Mouse (Mus musculus) testis, postnatal 10 days (tissue): ENCODE results near the gene Lekr1.

Experiments
- DNase-seq: peaks from one replicate; pipeline ENCODE4 v3.0.0; 2021; ENCODE audit warnings: low spot score

The Lekr1 gene

DNA sequence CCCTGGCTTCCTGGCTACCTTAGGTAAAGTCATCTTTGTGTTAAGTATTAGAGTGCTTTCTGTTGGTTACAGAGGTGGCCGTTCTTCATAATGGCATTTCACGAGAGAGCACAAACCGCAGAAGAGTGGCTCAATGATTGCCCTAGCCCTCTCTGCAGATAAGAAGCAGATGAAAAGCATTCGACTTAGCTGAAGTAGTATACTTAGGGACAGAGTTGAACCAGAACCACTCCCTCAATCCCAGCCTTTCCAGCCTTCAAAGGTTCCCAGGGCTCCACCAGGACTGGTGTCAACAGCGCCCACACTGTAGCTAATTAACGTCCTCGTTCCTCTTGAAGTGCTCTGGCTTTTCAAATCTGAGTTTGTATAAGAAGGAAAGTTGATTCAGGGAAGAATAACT lies 166.4 kb downstream of the Lekr1 start:
- no peak for DNase-seq

DNA sequence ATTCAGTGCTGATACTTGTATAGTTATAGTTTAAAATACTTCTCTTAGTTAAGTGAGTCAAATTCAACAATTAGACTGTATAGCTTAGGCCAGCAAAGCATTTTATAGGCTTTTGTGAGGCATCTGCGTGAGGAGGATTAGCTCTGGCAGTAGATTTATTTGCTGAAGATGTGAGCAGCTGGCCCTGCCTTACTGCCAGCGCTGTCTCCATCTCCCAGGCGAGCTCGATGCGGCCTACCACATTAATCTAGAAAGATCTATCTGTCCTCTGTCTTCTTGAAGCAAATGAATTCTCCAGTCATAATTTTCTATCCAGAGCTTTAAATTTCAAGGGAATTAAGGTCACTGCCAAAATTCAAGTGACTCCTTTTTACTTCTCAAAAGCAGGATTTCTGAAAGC lies 170.4 kb downstream of the Lekr1 start:
- no peak for DNase-seq

DNA sequence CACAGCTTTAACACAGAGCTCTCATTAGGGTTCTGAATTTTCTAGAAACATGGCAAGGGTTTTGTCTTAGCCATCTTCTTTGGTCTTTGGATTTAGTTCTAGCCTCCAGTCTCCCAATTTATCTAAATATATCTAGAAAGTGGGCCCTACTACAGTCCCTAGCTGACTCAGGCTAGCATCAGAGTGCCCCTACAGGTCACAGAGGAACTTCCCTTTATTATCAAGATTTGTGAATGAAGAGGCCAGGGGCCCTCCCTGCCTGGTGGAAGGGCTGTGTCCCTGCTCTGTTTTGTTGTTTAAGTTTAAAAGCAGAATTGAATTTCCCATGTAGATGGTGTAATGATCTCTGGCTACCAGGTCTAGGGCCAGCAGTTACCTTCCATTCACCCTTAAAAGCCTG lies 173.6 kb downstream of the Lekr1 start:
- no peak for DNase-seq

DNA sequence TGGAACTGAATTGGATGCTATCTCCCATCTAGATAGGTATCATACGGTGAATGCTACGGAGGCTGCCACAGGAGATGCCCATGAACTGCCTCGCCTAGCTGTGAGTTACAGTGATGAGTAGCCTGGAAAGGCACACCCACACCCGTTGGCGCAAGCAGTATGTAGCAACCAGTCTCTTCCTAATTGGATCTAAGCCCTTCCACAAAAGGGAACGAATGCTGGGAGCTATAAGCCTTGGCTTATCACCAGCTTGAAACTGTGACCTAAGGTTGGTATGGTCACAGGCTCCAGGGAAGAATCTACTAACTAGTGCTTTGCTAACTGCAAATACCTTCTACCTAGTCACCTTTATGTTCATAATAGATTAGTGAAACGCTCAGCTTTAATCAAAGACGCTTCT lies 175.1 kb downstream of the Lekr1 start:
- no peak for DNase-seq

DNA sequence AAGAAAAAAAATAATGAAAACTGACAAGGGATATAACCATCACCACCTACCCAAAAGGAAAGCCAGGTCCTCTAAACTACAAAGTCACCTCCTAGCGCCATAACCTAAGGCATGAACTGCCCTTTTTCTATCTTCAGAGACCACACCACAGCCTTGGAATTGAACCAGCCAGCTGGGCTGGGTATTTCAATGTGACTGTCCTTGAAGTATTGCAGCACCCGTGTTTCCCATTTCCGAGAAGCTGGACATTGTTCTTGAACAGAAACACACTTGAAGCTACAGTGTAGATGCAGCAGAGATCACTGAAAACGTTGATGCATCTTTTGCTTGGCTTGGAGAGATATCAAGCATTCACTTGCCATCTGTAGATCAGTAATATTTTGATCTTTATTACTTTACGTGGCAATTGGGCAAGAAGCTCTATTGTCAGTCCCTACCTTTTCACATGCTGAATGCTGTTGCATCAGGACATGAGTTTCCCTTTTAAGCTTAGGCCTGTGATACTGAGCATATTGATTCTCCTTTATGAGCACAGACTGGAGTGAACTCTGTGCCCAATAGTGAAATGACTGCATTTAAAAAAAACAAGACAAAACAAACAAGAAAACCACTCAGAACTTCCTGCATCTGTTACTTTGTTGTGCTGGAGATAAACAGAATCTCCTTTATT lies 176.6 kb downstream of the Lekr1 start:
- DNase-seq, result peak; percentile 32

DNA sequence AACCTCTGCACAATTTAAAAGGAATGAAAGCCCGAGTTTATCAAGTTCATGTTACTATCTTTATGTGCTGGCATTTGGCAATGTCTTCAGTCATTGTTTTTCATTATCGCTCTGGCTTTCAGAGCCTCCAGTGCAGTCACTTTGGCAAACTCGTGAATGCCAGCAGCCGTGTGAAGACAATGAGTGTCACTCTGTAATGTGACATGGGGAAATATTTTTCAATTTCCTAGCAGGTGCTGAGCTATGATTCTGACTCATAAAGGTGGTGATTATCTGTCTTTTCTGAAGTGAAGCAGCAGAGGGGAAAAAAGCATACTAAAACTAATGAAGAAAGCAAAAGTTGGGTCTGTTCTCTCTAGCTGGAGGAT lies 177.1 kb downstream of the Lekr1 start:
- no peak for DNase-seq

DNA sequence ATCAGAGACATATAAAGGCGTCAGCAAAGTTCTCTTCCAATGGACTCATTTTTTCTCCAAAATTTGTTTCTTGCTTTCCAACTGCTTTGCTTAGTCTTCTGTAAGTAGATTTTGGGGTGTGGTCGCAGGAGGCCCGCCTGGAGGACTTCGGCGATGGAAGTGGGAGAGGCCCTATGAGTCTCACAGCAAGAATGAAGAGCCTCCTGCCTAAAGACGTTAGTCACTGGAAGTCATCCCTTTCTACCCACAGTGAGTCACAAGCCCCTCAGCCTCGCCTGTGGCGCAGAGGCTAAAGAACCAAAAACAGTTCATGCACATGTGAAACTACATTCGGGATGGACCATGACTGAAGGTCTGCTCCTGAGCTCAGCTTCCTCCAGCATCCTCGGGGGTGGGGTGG lies 178.3 kb downstream of the Lekr1 start:
- DNase-seq, result peak; percentile 39

DNA sequence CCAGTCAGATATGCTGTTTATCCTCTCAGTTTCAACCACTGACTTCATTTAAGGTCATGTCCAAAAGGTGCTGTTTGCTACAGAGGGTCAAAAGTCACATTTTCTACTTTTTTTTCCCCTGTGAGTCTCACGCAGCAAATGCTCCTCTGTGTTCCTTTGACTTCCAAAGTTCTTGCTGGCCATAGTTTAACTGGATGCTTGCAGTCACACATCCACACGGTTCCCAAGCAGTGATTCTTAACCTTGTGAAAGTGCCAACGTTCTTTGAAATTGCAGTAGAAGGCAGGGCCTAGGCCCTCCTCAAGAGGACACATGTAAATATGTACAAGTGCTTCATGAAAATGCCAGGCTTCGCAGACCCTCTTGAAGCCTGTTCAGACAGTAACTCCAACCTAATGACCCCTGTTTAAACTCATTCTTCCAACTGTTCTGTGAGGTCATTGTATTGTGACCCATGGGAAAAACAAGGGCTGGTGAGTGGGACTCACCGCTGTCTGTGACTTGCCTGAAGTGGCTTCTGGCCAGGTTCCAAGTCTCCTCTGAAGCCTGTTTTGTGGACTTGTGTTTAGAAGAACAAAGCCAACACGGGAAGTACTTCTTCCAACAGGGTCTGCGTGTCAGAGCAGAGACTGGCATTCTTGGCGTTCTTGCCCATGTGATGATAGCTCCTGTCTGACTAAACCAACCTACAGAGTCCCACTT lies 179.0 kb downstream of the Lekr1 start:
- DNase-seq, result peak; percentile 42

DNA sequence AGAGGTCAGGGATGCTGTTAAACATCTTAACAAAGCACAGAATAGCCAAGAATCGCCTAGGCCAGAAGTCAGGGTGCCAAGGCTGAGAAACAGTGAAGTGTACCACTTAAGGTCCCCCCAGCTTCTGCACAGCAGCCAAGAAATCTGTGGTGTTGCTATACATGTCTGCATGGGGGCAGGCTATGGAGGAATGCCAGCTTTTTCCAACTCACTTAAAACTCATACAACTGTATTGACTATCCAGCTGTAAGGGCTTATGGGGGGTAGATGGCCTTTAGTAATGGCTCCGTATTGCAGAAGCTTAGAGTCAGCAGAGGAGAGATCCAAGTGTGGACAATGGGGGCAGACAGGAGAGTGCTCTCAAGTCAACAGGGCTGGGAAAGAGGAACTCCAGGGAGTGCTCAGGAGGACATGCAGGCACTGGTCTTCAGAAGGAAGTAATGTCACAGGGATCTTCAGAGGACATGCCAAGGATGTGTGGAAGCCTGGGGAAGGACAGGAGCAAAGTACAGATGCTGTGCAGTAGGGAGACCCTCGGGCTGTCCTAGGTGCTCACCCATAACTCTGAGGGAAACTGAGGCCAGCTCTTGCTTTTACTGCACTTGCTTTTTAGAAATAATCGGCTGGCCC lies 181.2 kb downstream of the Lekr1 start:
- DNase-seq, result peak; percentile 31

DNA sequence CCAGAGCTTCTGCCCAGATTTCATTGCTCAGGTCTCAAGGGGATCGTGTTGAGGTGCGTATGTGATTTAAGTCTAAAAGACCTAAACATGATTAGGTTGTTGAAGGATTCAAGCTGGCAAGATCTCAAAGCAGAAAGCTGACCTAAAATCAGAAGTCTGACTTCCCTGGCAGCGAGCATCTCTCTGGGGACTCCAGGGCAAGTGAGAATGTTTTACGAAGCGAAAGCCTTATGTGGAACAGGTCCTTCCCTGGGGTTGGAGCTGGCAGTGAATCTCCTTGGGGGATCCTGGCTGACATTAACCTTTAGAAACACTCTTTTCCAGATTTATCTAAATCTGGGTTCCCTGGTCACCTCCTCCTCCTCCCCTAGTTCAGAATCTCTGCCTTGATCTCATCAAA lies 187.7 kb downstream of the Lekr1 start:
- DNase-seq, result no peak

DNA sequence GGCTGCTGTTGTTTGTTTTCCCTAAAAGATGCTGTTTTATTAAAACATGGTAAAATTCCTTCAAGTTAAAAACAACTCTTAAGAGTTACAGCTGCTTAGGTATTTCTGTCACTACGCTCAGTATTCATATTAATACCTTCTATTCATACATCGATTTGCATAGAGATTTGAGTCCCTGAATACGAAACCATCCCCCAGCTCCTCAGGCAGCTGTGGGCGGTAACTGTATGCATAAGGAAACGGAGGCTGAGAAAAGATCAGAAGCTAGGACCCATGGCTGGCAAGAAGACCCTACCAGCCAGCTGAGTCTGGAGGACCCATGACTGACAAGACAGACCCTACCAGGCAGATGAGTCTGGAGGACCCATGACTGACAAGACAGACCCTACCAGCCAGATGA lies 189.5 kb downstream of the Lekr1 start:
- no peak for DNase-seq

DNA sequence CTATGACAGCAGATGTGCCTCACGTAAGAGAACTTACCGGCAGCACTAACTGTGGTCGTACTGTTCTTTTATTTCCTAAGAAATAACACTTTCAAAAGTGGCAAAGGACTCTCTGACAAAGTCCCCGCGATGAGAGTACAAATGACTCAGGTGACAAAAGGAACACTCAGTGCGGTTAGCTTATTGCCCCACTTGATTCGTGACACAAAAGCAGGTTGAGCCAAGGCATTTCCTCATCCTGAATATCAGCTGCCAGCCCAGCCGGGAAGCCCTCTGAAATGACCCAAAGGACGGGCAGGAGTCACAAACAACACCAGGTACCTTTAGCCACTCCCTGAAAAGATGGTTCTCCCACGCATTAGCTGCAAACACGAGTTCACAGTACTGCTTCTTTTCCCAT lies 192.1 kb downstream of the Lekr1 start:
- no peak for DNase-seq

DNA sequence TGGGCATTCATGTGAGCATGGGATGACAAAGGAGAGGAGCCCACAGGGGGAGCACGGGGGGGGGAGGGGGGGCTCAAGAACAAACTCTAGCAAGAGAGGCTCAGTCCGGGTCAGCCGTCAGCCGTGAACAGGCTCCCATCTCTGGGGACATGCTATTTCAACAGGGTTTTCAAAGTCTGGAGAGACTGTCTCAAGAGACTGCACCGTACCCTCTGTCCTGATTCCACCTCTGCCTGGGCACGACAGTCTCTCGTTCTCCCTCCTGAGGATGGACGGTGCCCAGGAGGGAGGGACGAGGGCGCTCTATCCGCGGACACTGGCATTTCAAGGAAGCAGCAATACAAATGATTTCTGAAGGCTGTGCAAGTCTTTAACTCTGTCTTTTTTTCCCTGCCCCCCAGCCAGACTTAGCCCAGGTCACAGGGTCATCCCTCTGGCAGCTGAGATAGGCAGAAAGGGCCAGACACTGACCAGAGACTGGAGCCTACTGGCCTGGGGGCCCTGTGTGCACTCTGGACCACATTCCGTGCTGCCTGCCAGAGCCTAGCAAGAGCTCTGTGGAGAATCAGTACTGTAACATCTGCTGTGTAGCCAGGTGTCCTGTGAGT lies 192.8 kb downstream of the Lekr1 start:
- no peak for DNase-seq

DNA sequence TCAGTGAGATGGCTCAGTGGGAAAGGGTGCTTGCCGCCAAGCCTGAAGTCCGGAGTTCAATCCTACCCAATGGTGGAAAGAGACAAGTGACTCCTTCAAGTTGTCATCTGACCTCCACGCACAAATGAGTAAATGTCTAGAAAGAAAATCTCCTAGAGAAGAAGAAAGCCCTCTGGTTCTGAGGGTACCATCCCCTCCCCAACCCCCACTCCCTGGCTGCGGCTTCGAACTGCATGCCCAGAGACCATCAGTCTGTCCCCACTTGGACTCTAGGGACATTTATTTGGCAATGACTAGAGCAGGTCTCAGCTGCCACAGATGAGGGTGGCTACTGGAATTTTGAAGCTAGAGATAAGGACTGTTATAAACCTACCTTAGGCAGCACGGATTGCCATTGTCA lies 193.7 kb downstream of the Lekr1 start:
- DNase-seq, result no peak

DNA sequence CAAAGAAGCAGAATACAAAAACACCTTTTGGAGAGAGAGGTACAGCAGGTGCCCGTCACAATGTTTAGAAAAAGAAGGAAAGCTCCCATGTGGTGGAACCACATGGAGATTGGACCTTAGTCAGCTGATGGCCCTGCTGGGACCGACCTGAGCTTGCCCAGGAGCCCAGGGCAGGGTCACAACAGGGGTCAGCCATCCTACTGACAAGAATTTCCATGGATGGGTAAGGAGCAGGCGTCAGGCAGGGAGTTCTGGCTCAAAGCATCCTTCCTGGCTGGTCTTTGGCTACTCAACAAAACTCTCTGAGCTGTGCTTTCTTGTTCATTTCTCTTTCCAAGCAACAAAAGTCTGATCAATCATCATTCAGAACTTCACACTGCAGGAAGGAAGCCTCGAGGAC lies 194.9 kb downstream of the Lekr1 start:
- no peak for DNase-seq

DNA sequence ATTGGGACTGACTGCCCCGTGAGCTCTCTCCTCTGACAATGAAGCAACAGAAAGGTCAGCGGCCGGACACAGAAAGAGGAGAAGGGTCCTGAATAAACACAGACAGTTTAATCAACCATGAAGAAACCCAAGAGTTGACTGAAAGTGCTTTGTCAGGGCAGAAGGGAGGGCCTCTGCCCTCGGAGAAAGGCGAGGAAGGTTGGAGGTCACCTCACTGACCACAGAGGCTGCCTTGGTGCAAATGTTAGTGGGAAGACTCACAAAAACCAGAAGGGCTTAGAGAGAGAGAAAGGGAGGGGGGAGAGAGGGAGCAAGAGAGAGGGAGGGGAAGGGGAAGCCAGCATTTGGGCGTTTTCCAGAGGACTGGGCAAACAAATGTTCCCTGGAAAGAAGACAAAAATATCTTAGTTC lies 195.4 kb downstream of the Lekr1 start:
- DNase-seq, result no peak

DNA sequence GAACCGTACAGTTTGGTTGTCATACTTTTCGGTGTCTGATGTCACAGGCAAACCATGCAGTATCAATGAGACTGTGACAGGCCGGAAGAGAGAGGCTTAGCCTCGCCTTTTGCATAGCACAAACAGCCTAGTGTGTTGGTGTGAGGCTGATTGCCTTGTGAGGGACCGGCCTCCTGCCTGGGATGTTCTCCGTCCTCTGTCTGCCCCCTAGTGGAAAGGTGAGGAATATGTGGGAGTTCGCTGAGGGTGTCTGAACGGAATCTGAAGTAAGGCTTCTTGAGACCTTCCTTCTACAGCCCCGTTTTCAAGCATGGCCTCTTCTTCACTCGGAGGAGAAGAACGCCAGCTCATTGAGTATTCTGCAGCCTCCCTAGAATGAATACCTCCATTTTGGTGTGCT lies 197.3 kb downstream of the Lekr1 start:
- DNase-seq, result peak; percentile 77

DNA sequence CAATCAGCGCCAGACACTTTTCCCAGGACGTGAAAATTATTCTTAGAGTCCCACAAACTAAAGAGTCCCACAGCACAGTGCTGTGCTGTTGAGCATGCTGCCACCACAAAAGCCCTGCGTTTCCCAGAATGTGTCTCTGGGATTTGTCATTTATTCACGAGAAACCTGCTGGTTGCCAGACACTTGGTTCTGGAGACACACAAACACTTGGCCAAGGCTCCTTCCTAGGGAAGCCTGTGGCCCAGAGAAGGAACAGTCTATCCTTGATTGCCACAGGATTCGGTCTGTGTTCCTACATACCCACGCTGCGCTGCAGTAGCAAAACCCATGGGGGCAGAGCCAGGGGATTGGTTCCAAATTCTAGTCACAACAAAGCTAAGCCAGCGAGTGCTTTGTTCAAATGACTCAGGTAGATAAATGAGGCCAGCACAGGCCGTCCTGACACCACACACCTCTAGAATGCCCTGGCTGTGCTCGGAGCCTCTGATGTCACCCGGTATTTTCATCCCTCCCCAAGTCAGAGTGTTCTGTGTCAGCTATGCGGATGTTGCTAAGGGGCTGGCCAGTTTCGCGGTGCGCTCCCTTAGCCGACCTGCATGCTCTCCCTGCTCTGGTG lies 197.8 kb downstream of the Lekr1 start:
- DNase-seq, result no peak

DNA sequence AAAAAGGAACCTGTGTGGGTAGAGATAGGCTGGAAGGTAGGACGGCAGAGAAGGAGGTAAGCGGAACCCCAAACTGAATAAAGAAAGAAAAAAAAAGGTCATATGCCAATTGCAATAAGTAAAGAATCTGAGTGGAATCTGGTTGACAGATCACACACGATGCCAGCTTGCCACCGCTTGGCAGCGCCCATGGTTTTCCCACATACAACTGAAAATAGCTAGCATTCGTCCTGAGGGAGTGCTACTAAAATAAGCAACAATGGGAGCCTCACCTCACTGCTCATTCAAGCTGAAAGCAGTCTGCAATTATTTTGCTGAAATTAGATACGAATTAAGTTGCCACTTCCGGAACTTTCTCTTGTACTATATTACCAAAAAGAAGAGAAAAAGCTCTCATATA lies 202.9 kb downstream of the Lekr1 start:
- no peak for DNase-seq

DNA sequence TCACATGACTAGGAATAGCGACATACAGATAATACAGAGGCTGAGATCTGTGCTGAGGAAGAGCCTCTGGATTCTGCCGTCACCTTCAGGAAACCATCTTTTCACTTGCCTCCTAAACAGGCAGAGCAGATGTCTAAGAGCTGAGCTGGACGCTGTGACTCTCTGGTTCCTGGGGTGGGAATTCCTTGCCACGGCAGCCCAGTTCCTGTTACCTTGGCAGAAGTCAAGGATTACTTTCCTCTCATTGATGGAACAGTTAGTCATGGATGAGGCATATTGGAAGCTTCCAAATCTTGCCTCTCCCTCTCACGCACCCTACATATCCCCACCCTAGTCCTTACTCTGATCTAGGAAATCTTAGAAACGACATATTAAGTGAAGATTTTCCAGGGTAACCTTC lies 203.7 kb downstream of the Lekr1 start:
- no peak for DNase-seq

DNA sequence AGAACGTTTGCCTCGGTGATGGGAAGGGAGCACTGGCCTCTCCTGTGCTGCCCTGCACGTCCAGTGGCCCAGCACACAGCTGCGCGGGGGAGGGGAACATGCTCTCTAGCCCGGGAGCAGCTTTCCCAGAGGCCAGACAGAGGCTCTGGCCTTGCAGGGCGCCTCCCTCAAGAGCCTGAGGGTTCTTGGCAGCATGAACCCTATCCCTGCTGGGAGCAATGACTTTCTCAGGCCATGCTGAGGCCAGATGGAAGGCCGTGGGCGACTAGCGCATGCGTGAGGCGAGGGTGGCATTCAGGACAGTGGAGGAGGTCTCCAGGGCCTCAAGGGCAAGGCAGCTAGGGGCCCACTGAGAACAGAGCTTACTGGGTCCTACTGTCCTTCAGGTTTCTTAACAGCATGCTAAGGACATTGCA lies 205.2 kb downstream of the Lekr1 start:
- peak; percentile 86 for DNase-seq

DNA sequence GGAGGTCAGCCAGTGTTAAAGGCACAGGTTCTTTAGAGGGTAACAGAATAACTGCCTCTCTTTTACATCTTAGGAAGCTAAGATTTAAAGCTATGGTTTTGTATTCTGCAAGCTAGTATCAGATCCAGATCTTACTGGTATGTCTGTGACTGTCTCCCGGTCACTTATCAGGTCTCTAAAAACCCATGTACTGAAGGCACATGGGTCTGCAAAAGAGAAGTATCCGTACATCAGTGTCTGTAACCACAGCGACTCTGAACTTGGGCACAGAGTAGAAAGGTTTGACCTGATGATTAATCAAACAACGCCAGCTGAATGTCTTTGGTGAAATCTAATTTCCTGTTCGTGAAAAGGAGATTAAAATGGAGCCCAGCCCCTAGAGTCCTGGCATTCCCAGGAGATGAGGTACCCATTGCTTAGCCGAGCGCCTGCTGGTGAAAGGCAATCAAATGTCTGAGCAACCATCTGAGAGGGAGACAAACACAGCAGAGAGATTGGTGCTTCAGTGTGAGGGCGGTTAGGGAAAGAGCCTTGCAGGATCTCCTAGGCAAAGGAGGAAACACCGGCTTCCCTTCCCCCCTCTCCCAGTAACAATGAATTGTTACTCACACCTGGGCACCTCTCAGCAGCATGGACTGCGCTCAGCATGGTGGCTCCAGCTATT lies 205.7 kb downstream of the Lekr1 start:
- no peak for DNase-seq
